Mouse (Mus musculus): ENCODE measurements at regions not wholly inside any gene's neighbourhood (a gene's known extent, or its start where the extent isn't known, plus 50 kb on each side); places are given as distances from the start of the nearest gene placed in this dataset.

DNA sequence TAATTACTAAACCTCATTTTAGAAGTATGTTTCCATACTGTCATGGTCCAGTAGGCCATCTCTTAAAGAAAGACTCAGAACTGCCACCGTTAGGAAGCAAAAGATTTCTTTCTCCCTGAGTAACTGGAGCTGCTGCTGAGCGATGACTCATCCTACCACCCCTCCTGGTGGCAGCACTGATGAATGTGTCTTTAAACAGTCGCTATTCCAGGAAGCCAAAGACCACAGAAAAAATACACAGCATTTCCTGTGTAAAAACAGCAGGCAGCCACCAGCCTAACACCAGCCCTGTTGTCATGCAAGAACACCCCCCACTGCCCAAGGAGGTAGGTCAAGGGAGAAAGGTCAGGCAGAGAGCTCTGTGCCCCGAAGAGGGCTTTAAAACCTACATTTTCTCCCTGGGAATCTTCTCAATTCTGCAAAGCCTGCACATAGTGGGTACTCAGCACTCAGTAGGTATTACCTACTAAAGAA lies 675.7 kb downstream of the Cypt12 start:
- Histone ChIP-seq H3K9ac (ENCODE audit: insufficient read depth, low read depth) (no peak overlapping the region), H3K4me1 (ENCODE audit: control insufficient read depth in 1 of 2, insufficient read depth in 2 of 2) (peaks cover 0 to 10% of the 10 kb centered on the region in 2 experiments; a peak in 2 of 4 replicates), H3K36me3 (replicated peaks in 1 of 2; ENCODE audit: control insufficient read depth in 1 of 2, insufficient read depth in 1 of 2, low read length in 1 of 2) (no peaks in the 10 kb centered on the region), H3K27me3 (replicated peaks) (no peaks in the 10 kb centered on the region), H3K4me3 (replicated peaks in 1 of 3; ENCODE audit: low read depth in 2 of 3, low read length in 2 of 3, poor library complexity in 1 of 3) (no peak overlapping the region), H3K4me2 (ENCODE audit: insufficient read depth, low read depth, poor library complexity, severe bottlenecking) (no peak overlapping the region), H3K27ac (ENCODE audit: insufficient read depth, low read depth) (no peak overlapping the region), H3K9me3 (replicated peaks; ENCODE audit: low read length) (no peaks in the 10 kb centered on the region), H3K79me2 (replicated peaks; ENCODE audit: control insufficient read depth, extremely low read depth, insufficient read depth, poor library complexity, severe bottlenecking) (no peaks in the 10 kb centered on the region)
- peak; percentile 49 for DNase-seq (ENCODE audit: extremely low read depth)
- TF ChIP-seq SMC3 (IDR thresholded peaks at IDR 0.05; ENCODE audit: low read depth, low read length) (no peak), ZKSCAN1 (IDR thresholded peaks at IDR 0.05; ENCODE audit: borderline replicate concordance, low read depth, low read length) (no peak), UBTF (IDR thresholded peaks at IDR 0.05; ENCODE audit: low read depth, low read length) (no peak), PAX5 (IDR thresholded peaks at IDR 0.05; ENCODE audit: low read length) (no peak), ZMIZ1 (IDR thresholded peaks at IDR 0.05; ENCODE audit: low read depth, low read length) (no peak), CTCF (conservative IDR thresholded peaks at IDR 0.05 in 1 of 2, IDR thresholded peaks at IDR 0.05 in 1 of 2; ENCODE audit: low read depth in 2 of 2, low read length in 2 of 2) (peak in 1 of 2 experiments; percentile 15; a peak in 1 of 4 replicates), TBP (conservative IDR thresholded peaks at IDR 0.05; ENCODE audit: low read depth, low read length) (no peak), JUND (conservative IDR thresholded peaks at IDR 0.05; ENCODE audit: low read depth, low read length) (no peak), MAZ (IDR thresholded peaks at IDR 0.05; ENCODE audit: low read depth, low read length) (no peak)
- dilution Hi-C loops (cut with MboI; ENCODE audit: extremely low pct_ligation_motif_present, extremely low pct_unique_long_range_greater_than_20kb, low sequenced_read_pairs) (no loop called here), in situ Hi-C loops (cut with MboI; ENCODE audit: low pct_ligation_motif_present, low pct_unique_long_range_greater_than_20kb, low sequenced_read_pairs) (no loop called here)

- H3K27me3 ChIP-seq (replicated peaks), result no peaks in the 10 kb centered on the region
Observed at GRCm38 (mm10) chr3:18624381-18625145, 676.4 kb downstream of the Cypt12 start.

More at GRCm38 (mm10) chr3:18624381-18625145, 676.4 kb downstream of the Cypt12 start:
- Histone ChIP-seq H3K9ac (ENCODE audit: insufficient read depth, low read depth) (no peak overlapping the region), H3K36me3 (replicated peaks in 1 of 2; ENCODE audit: control insufficient read depth in 1 of 2, insufficient read depth in 1 of 2, low read length in 1 of 2) (no peaks in the 10 kb centered on the region), H3K9me3 (replicated peaks; ENCODE audit: low read length) (no peaks in the 10 kb centered on the region), H3K4me1 (ENCODE audit: control insufficient read depth in 1 of 2, insufficient read depth in 2 of 2) (peaks cover 0 to 10% of the 10 kb centered on the region in 2 experiments; a peak in 2 of 4 replicates), H3K4me2 (ENCODE audit: insufficient read depth, low read depth, poor library complexity, severe bottlenecking) (no peak overlapping the region), H3K79me2 (replicated peaks; ENCODE audit: control insufficient read depth, extremely low read depth, insufficient read depth, poor library complexity, severe bottlenecking) (no peaks in the 10 kb centered on the region), H3K27ac (ENCODE audit: insufficient read depth, low read depth) (no peak overlapping the region), H3K4me3 (replicated peaks in 1 of 3; ENCODE audit: low read depth in 2 of 3, low read length in 2 of 3, poor library complexity in 1 of 3) (no peak overlapping the region)
- dilution Hi-C loops (cut with MboI; ENCODE audit: extremely low pct_ligation_motif_present, extremely low pct_unique_long_range_greater_than_20kb, low sequenced_read_pairs), result no loop called here
- TF ChIP-seq ELF1 (IDR thresholded peaks at IDR 0.05; ENCODE audit: low read depth, low read length) (no peak), ETS1 (conservative IDR thresholded peaks at IDR 0.05; ENCODE audit: low read depth, low read length) (no peak), EP300 (IDR thresholded peaks at IDR 0.05; ENCODE audit: low read length) (no peak), HCFC1 (IDR thresholded peaks at IDR 0.05; ENCODE audit: low read depth, low read length) (no peak), TBP (conservative IDR thresholded peaks at IDR 0.05; ENCODE audit: low read depth, low read length) (no peak), ZNF384 (IDR thresholded peaks at IDR 0.05; ENCODE audit: low read depth, low read length) (no peak), POLR2A (IDR thresholded peaks at IDR 0.05; ENCODE audit: low read depth, low read length) (no peak), CHD1 (IDR thresholded peaks at IDR 0.05; ENCODE audit: low read depth, low read length) (no peak), JUN (IDR thresholded peaks at IDR 0.05; ENCODE audit: insufficient read depth, low read depth, low read length) (no peak), SMC3 (IDR thresholded peaks at IDR 0.05; ENCODE audit: low read depth, low read length) (no peak), ZKSCAN1 (IDR thresholded peaks at IDR 0.05; ENCODE audit: borderline replicate concordance, low read depth, low read length) (no peak), IRF4 (IDR thresholded peaks at IDR 0.05; ENCODE audit: low read depth, low read length) (no peak), TCF12 (IDR thresholded peaks at IDR 0.05; ENCODE audit: low read depth, low read length) (no peak)
- in situ Hi-C loops (cut with MboI; ENCODE audit: low pct_ligation_motif_present, low pct_unique_long_range_greater_than_20kb, low sequenced_read_pairs), result no loop called here
- DNase-seq (ENCODE audit: extremely low read depth), result no peak

Measured in CH12.LX (cell line).